Mouse (Mus musculus) stomach, embryonic 15.5 days (tissue): Measurements from ENCODE around the gene Mill2. TPM values are rescaled to one million over a fixed set of nuclear protein-coding genes. Genes with fewer than 3 reads are reported as not detected.
"Not testable (repeated sequence)": the region's sequence is repeated elsewhere in the genome, so short reads cannot be mapped to it uniquely, and the experiment has no call there.

Experiments used
- ATAC-seq: fragments of 200-750 bp; cut with Nextera tagmentation; 2 replicates; pipeline ENCODE4 v1.8.0; 2017; ENCODE audit warnings: low read depth, moderate number of reproducible peaks, moderate TSS enrichment; ENCODE audit not compliant: insufficient read depth, low FRiP score
- H3K27ac ChIP-seq: fragments of 300-500 bp; sonication (generic); 2 replicates; pipeline ENCODE4 v1.5.1; 2015; ENCODE audit warnings: mild to moderate bottlenecking, inconsistent platforms
- H3K27me3 ChIP-seq: fragments of 300-500 bp; sonication (generic); replicated peaks from 2 replicates; pipeline ENCODE4 v1.6.1; 2015; ENCODE audit warnings: inconsistent platforms
- H3K36me3 ChIP-seq: fragments of 300-500 bp; sonication (generic); 2 replicates; pipeline ENCODE4 v1.6.1; 2015; ENCODE audit warnings: inconsistent platforms
- H3K4me1 ChIP-seq: fragments of 300-500 bp; sonication (generic); 2 replicates; pipeline ENCODE4 v1.6.1; 2015; ENCODE audit warnings: inconsistent platforms
- H3K4me2 ChIP-seq: fragments of 300-500 bp; sonication (generic); 2 replicates; pipeline ENCODE4 v1.6.1; 2015; ENCODE audit warnings: mild to moderate bottlenecking, inconsistent platforms
- H3K4me3 ChIP-seq: fragments of 300-500 bp; sonication (generic); replicated peaks from 2 replicates; pipeline ENCODE4 v1.5.1; 2015; ENCODE audit warnings: inconsistent platforms
- H3K9ac ChIP-seq: fragments of 300-500 bp; sonication (generic); 2 replicates; pipeline ENCODE4 v1.6.1; 2015; ENCODE audit warnings: inconsistent platforms
- H3K9me3 ChIP-seq: fragments of 300-500 bp; sonication (generic); 2 replicates; pipeline ENCODE4 v1.6.1; 2016; ENCODE audit warnings: inconsistent platforms
- WGBS: fragments of 180-500 bp; shearing (Covaris S2); methylation state at CpG from one replicate; pipeline ENCODE4 v1.1.7; 2015; 5-methylcytosine and 5-hydroxymethylcytosine counted together
- polyA plus RNA-seq: library from polyadenylated mRNA; unstranded; fragments of >200 nt; fragmentation: Nextera tagmentation; extraction: Ambion mirVana; gene quantifications from 2 replicates; pipeline ENCODE4 v1.2.1, GENCODE M21; 2015

Mill2 gene
- polyA plus RNA-seq, result 1.2 and 1.5 TPM in 2 replicates

DNA sequence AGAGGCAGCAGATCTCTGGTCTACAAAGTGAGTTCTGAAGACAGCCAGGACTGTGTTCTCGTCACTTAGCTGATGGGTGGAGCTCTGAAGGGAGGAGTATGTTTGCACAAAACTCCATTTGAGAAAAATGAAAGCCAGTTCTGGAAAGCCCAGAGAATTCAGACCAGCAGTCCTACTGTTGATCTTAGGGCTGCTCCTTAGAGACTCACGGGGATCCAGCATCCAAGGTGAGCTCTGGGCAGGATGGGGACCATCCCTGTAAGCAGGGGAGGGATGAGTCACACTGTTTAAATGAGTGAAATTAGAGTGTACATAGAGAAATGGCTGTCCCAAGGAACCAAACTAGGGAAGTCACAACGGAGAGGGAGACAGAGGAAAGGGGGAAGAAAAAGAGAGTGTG lies at the start of gene Mill2:
Mill2 (plus strand) TSS at position 102 of the 400 bp plus-strand sequence.
- 8% methylated on average over 3 of the region's 3 CpGs for WGBS
- peak within 1 kb of the TSS; percentile 44 for H3K4me3 ChIP-seq
- H3K4me2 ChIP-seq, result peak within 1 kb of the TSS; percentile 56
- H3K9ac ChIP-seq, result peak within 1 kb of the TSS; percentile 35; the same call in 1 of the 2 replicates
- no peaks in the 10 kb centered on the region for H3K27me3 ChIP-seq
- H3K27ac ChIP-seq, result peak within 1 kb of the TSS; percentile 95
- H3K9me3 ChIP-seq, result no peaks in the 10 kb centered on the region
- ATAC-seq, result peak; percentile 41; the same call in 1 of the 2 replicates
- peaks cover 9% of the 10 kb centered on the region; the same call in 1 of the 2 replicates for H3K4me1 ChIP-seq
- H3K36me3 ChIP-seq, result no peaks in the 10 kb centered on the region

- not testable (repeated sequence) for H3K4me3 ChIP-seq, H3K4me1 ChIP-seq, H3K27ac ChIP-seq, H3K9ac ChIP-seq, H3K36me3 ChIP-seq, H3K9me3 ChIP-seq, ATAC-seq, H3K27me3 ChIP-seq, H3K4me2 ChIP-seq
Measured at GRCm38 (mm10) chr7:18790671-18791070, 49.1 kb upstream of the Mill2 start.

- Histone ChIP-seq H3K9me3 (no peaks in the 10 kb centered on the region), H3K27ac (no peak within 1 kb of the TSS), H3K4me1 (no peaks in the 10 kb centered on the region), H3K9ac (no peak within 1 kb of the TSS), H3K4me2 (no peak within 1 kb of the TSS), H3K27me3 (no peaks in the 10 kb centered on the region), H3K36me3 (no peaks in the 10 kb centered on the region), H3K4me3 (no peak within 1 kb of the TSS)
- ATAC-seq, result no peak
- WGBS, result 83% methylated on average over 1 of the region's 1 CpGs
Measured at GRCm38 (mm10) chr7:18798420-18798819, 41.3 kb upstream of the Mill2 start, which contains the start of gene Psg19. Gene Psg19, minus strand, starts transcription at chr7:18798520.

- Histone ChIP-seq H3K4me2 (no peak overlapping the region), H3K27ac (no peak overlapping the region), H3K27me3 (no peaks in the 10 kb centered on the region), H3K9ac (no peak overlapping the region), H3K36me3 (no peaks in the 10 kb centered on the region), H3K4me3 (no peak overlapping the region), H3K9me3 (no peaks in the 10 kb centered on the region), H3K4me1 (no peaks in the 10 kb centered on the region)
- no peak for ATAC-seq
- WGBS, result 35% methylated on average over 3 of the region's 3 CpGs
Measured at GRCm38 (mm10) chr7:18799129-18799528, 40.6 kb upstream of the Mill2 start.

GRCm38 (mm10) chr7:18803526-18803925 lies 36.2 kb upstream of the Mill2 start:
- H3K9me3 ChIP-seq, result no peaks in the 10 kb centered on the region

GRCm38 (mm10) chr7:18818301-18818700 lies 21.5 kb upstream of the Mill2 start:
- Histone ChIP-seq H3K36me3 (no peaks in the 10 kb centered on the region), H3K4me1 (no peaks in the 10 kb centered on the region), H3K27me3 (no peaks in the 10 kb centered on the region), H3K9ac (no peak overlapping the region), H3K4me2 (no peak overlapping the region), H3K4me3 (no peak overlapping the region), H3K9me3 (no peaks in the 10 kb centered on the region), H3K27ac (no peak overlapping the region)
- 76% methylated on average over 9 of the region's 9 CpGs for WGBS
- no peak for ATAC-seq

More at GRCm38 (mm10) chr7:18803526-18803925, 36.2 kb upstream of the Mill2 start:
- ATAC-seq, result no peak
- Histone ChIP-seq H3K27me3 (no peaks in the 10 kb centered on the region), H3K27ac (no peak overlapping the region), H3K36me3 (no peaks in the 10 kb centered on the region), H3K4me1 (no peaks in the 10 kb centered on the region), H3K9ac (no peak overlapping the region), H3K4me3 (no peak overlapping the region), H3K4me2 (no peak overlapping the region)

DNA sequence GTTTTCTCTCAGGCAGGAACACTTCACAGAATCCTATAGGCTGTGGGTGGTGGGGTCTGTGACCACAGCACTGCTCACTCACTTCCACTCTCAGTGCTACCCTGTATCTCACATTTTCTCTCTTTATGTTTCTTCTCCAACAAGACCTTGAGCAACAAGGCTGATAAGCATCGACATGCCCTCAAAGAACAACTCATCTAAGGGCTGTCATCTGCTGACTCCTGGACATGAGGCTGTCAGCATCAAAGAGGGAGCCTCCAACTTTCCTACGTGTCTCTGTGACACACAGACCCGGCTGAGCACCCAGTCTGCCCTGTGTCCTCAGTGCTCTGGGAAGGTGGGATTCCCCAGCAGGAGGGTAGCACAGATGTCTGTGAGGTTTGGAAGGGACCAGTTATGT lies 18.3 kb upstream of the Mill2 start, which contains the start of gene Psg17:
Psg17 (minus strand) TSS at position 101 of the 400 bp plus-strand sequence.
- Histone ChIP-seq H3K27me3 (no peaks in the 10 kb centered on the region), H3K4me1 (no peaks in the 10 kb centered on the region), H3K9ac (no peak within 1 kb of the TSS), H3K9me3 (no peaks in the 10 kb centered on the region), H3K36me3 (no peaks in the 10 kb centered on the region), H3K4me3 (no peak within 1 kb of the TSS), H3K27ac (no peak within 1 kb of the TSS), H3K4me2 (no peak within 1 kb of the TSS)
- WGBS, result 59% methylated on average over 3 of the region's 3 CpGs
- ATAC-seq, result no peak

GRCm38 (mm10) chr7:18827792-18828546 lies 11.8 kb upstream of the Mill2 start:
- Histone ChIP-seq H3K9ac (no peak overlapping the region), H3K27me3 (no peaks in the 10 kb centered on the region), H3K4me1 (peaks cover 4% of the 10 kb centered on the region; the same call in 1 of the 2 replicates), H3K27ac (no peak overlapping the region), H3K9me3 (no peaks in the 10 kb centered on the region), H3K4me2 (0 out of 2 replicates have a peak overlapping the region, but pooled peaks have one; percentile 10), H3K36me3 (no peaks in the 10 kb centered on the region), H3K4me3 (no peak overlapping the region)
- 57% methylated on average over 26 of the region's 26 CpGs for WGBS
- ATAC-seq, result peak; percentile 42; the same call in 1 of the 2 replicates

- WGBS, result 62% methylated on average over 9 of the region's 9 CpGs
- Histone ChIP-seq H3K36me3 (no peaks in the 10 kb centered on the region), H3K9ac (no peak overlapping the region), H3K27ac (no peak overlapping the region), H3K4me1 (peaks cover 4% of the 10 kb centered on the region; the same call in 1 of the 2 replicates), H3K9me3 (no peaks in the 10 kb centered on the region), H3K4me3 (no peak overlapping the region), H3K4me2 (no peak overlapping the region), H3K27me3 (no peaks in the 10 kb centered on the region)
- ATAC-seq, result no peak
Measured at GRCm38 (mm10) chr7:18828592-18828991, 11.2 kb upstream of the Mill2 start.

GRCm38 (mm10) chr7:18829545-18829944 lies 10.2 kb upstream of the Mill2 start:
- whole genome bisulfite sequencing, result 73% methylated on average over 7 of the region's 7 CpGs
- Histone ChIP-seq H3K27me3 (no peaks in the 10 kb centered on the region), H3K4me2 (no peak overlapping the region), H3K4me1 (peaks cover 4% of the 10 kb centered on the region; the same call in 1 of the 2 replicates), H3K36me3 (no peaks in the 10 kb centered on the region), H3K9me3 (no peaks in the 10 kb centered on the region), H3K9ac (no peak overlapping the region), H3K27ac (no peak overlapping the region), H3K4me3 (no peak overlapping the region)
- no peak for ATAC-seq

- peaks cover 4% of the 10 kb centered on the region; the same call in 1 of the 2 replicates for H3K4me1 ChIP-seq
- ATAC-seq, result no peak
- no peak overlapping the region for H3K9ac ChIP-seq
- no peak overlapping the region for H3K4me2 ChIP-seq
- H3K27ac ChIP-seq, result no peak overlapping the region
- no peaks in the 10 kb centered on the region for H3K9me3 ChIP-seq
- H3K27me3 ChIP-seq, result no peaks in the 10 kb centered on the region
- WGBS, result 43% methylated on average over 13 of the region's 13 CpGs
- H3K4me3 ChIP-seq, result no peak overlapping the region
- H3K36me3 ChIP-seq, result no peaks in the 10 kb centered on the region
Measured at GRCm38 (mm10) chr7:18832298-18832697, 7.5 kb upstream of the Mill2 start.

- Histone ChIP-seq H3K4me1 (peaks cover 9% of the 10 kb centered on the region; the same call in 1 of the 2 replicates), H3K27me3 (no peaks in the 10 kb centered on the region), H3K36me3 (no peaks in the 10 kb centered on the region), H3K4me3 (peak overlapping the region; percentile 44), H3K4me2 (peak overlapping the region; percentile 56), H3K9ac (peak overlapping the region; percentile 35; the same call in 1 of the 2 replicates), H3K27ac (peak overlapping the region; percentile 95), H3K9me3 (no peaks in the 10 kb centered on the region)
- WGBS, result 4% methylated on average over 16 of the region's 17 CpGs
- ATAC-seq, result peak; percentile 87
Measured at GRCm38 (mm10) chr7:18840386-18841173, 814 bp downstream of the Mill2 start.
